16 mouse cellular contexts compared by ENCODE assay signal in genomic region chr17:44702506-44703298, GRCm38 (mm10).
DNase-seq lines count a peak whose midpoint lies in the region; ATAC-seq and TF ChIP-seq lines count a peak whose summit lies in the region.
"Had no signal": no experiment of that assay in that cellular context is flagged by ENCODE, and none has a peak within 500 bp of the region (broad histone marks: within the 10 kb centered on the region; RNA-seq: fewer than 3 reads in every experiment).

No protein-coding gene starts in this region.

- 73% methylated on average over 14 of the region's 14 CpGs for WGBS in stomach, postnatal 0 days

- no peak for TF ChIP-seq CTCF in stomach, postnatal 0 days (IDR thresholded peaks at IDR 0.05; ENCODE audit: low read depth)

- ATAC-seq in common myeloid progenitor, adult 5-6 weeks (replicated peaks; ENCODE audit: low read depth, poor library complexity, severe bottlenecking) = peak; percentile 37
- ATAC-seq in stomach, postnatal 0 days (ENCODE audit: low FRiP score, low TSS enrichment) = peak; percentile 29; the same call in 1 of the 2 replicates

- H3K4me2 ChIP-seq in stomach, postnatal 0 days (replicated peaks; ENCODE audit: low read depth) = no peak overlapping the region
- H3K4me2 ChIP-seq: lung, embryonic 14.5 days; midbrain, embryonic 11.5 days; stomach, embryonic 15.5 days had no signal

- H3K27me3 ChIP-seq in stomach, postnatal 0 days (ENCODE audit: control insufficient read depth, insufficient read depth, low read length) = no peaks in the 10 kb centered on the region
- H3K27me3 ChIP-seq: stomach, embryonic 15.5 days had no signal

- DNase-seq in adrenal gland, postnatal 14 days = peak; percentile 37
- no peak for DNase-seq in adrenal gland, postnatal 4 days (ENCODE audit: low spot score in 2 of 2)
- DNase-seq in CD4-positive, CD25-positive, alpha-beta regulatory T cell, adult 2 months (ENCODE audit: low read depth, low spot score) = peak; percentile 75
- DNase-seq in stomach, postnatal 0 days (ENCODE audit: low spot score) = peak; percentile 37
- DNase-seq in MN1 (ENCODE audit: low spot score) = no peak
- DNase-seq in cerebellum, postnatal 25 days = no peak
- DNase-seq in ovary, postnatal 10 days (ENCODE audit: low spot score) = no peak
- DNase-seq: kidney, adult 2 months; lung, embryonic 14.5 days; right cerebral cortex, postnatal 25 days had no signal

- H3K9me3 ChIP-seq in stomach, postnatal 0 days (ENCODE audit: control insufficient read depth, low read length) = no peaks in the 10 kb centered on the region
- H3K9me3 ChIP-seq: heart, embryonic 10.5 days; hindbrain, embryonic 10.5 days; stomach, embryonic 15.5 days had no signal

- no peaks in the 10 kb centered on the region for H3K36me3 ChIP-seq in stomach, postnatal 0 days (ENCODE audit: control insufficient read depth, insufficient read depth, low read length)
- H3K36me3 ChIP-seq: heart, embryonic 10.5 days; hindbrain, embryonic 10.5 days; stomach, embryonic 15.5 days had no signal

- no peaks in the 10 kb centered on the region for H3K4me1 ChIP-seq in stomach, postnatal 0 days (replicated peaks; ENCODE audit: control insufficient read depth, insufficient read depth)
- H3K4me1 ChIP-seq: heart, embryonic 10.5 days; hindbrain, embryonic 10.5 days; stomach, embryonic 15.5 days had no signal

- H3K27ac ChIP-seq in stomach, postnatal 0 days (replicated peaks) = no peak overlapping the region
- H3K27ac ChIP-seq: heart, embryonic 10.5 days; hindbrain, embryonic 10.5 days; stomach, embryonic 15.5 days had no signal

- H3K9ac ChIP-seq in stomach, postnatal 0 days (ENCODE audit: low read length) = no peak overlapping the region
- H3K9ac ChIP-seq: lung, embryonic 14.5 days; stomach, embryonic 15.5 days had no signal

- TF ChIP-seq EP300 in stomach, postnatal 0 days (optimal IDR thresholded peaks at IDR 0.05) = no peak

- H3K4me3 ChIP-seq in stomach, postnatal 0 days (ENCODE audit: low read depth, low read length) = no peak overlapping the region
- H3K4me3 ChIP-seq: erythroblast, embryonic 14.5 days; heart, embryonic 10.5 days; hindbrain, embryonic 10.5 days; stomach, embryonic 15.5 days had no signal

Comparison
In these comparisons a context has a peak if more than half of its experiments do, and no peak if none do; other contexts are left out.
1. DNase-seq: peak in adrenal gland, postnatal 14 days (single experiment), CD4-positive, CD25-positive, alpha-beta regulatory T cell, adult 2 months (single experiment) and stomach, postnatal 0 days (single experiment); none in adrenal gland, postnatal 4 days (0 of 2), MN1 (single experiment), cerebellum, postnatal 25 days (0 of 2) and ovary, postnatal 10 days (single experiment).